Mouse (Mus musculus): ENCODE data around the gene Bud13.
A peak's percentile ranks its signal among the peaks of the same experiment; 100 is the strongest.

Gene Bud13

GRCm38 (mm10) chr9:46282631-46283436, at the start of gene Bud13:
Gene Bud13 (plus strand): TSS chr9:46283008.
- DNase-seq (ENCODE audit: low read depth): peak; percentile 92

DNA sequence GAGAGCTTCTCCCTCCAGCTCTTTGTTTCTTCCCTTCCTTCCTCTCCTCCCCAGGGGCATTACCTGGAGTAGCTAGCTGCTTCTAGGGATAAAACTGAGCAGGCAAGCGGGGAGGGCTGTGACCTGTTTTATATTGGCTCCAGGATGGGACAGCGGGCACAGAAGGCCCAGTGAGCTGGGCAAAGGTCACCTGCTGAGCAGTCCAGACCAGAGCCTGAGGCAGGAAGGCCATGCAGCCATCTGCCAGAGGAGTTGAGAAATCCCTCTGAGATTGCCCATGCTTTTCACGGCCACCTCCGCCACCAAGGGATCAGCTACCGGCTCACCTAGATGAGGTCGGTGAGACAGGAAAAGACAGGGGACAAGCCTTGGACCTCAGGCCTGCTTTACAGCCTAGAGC, 47.6 kb upstream of the Bud13 start:
- DNase-seq (ENCODE audit: low read depth): no peak

GRCm38 (mm10) chr9:46235596-46235648, 47.4 kb upstream of the Bud13 start, which contains the start of gene Apoc3:
Gene Apoc3 (minus strand): TSS chr9:46235636.
- no peak for DNase-seq (ENCODE audit: low read depth)

- DNase-seq (ENCODE audit: low read depth): no peak
These were observed 47.2 kb upstream of the Bud13 start for GRCm38 (mm10) chr9:46235649-46236048.

DNA sequence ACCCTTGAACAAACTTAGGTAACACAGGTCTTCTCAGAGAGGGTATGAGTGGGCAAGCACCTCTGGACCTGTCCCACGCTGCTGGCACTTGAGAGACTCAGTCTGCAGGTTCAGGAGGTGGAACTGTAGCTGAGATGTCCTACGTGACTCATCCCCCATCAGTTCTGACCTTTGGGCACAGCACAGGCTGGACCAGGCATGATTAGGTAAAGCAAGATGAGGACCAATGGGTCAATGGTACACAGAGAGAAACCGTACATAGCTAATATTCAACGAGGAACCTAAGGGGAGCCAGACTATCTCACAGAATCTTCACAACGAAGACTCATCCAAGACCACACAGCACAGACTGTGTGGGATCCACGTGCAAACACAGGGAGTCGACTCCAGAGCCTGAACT, 44.0 kb upstream of the Bud13 start:
- DNase-seq (ENCODE audit: low read depth): no peak

- no peak for DNase-seq (ENCODE audit: low read depth)
These were observed 42.2 kb upstream of the Bud13 start, which contains the start of gene Apoa4 for GRCm38 (mm10) chr9:46240526-46241153. Gene Apoa4 (plus strand): TSS chr9:46240696.

DNA sequence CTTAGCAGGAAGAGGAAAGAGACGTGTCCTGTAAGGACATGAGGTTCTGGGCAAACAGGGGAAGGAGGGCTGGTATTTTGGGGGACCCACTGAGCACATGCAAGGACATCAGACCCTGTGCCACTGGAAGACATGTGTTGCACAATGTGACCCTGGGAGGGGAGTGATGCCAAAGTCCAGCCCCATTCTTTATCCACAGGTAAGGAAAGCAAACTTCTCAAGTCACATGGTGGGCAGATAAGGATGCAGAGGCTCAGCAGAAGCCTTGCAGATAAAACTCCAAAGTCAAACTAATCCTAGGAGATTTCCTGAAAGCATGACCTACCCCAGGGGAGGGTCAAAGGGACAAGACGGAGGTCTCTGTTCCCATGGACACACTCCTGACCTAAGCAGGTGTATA, 41.0 kb upstream of the Bud13 start:
- DNase-seq (ENCODE audit: low read depth): no peak

DNA sequence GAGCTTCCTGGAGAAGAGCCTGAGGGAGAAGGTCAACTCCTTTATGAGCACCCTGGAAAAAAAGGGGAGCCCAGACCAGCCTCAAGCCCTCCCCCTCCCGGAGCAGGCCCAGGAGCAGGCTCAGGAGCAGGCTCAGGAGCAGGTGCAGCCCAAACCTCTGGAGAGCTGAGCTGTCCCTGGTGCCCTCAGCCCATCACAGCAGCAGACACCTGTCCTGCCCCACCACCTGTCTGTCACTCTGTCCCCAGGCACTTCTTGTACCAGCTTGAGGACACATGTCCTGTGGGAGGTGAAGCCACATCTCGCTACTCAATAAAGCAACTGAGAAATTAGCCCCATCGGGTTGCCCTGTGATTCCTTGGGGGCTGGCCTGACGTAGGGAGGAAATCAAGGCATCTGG, 39.7 kb upstream of the Bud13 start:
- DNase-seq (ENCODE audit: low read depth): no peak

DNA sequence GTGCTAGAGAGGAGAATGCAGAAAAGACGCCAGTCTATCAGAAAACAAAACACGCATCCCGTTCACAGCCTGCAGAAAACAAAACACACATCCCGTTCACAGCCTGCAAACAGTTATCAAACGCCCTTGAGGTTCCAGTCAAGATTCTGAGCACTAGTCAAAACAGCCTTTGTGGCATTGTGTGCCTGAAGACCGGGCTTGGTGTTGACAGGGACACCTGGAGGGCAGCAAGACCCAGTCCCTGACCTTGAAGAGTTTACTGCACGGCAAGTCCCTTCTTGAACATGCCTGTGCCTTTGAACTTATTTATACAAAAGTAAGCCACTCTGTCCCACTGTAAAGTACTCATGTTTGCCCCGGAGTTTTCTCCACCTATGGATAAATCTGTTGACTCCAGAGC, 39.2 kb upstream of the Bud13 start:
- DNase-seq (ENCODE audit: low read depth): no peak

DNA sequence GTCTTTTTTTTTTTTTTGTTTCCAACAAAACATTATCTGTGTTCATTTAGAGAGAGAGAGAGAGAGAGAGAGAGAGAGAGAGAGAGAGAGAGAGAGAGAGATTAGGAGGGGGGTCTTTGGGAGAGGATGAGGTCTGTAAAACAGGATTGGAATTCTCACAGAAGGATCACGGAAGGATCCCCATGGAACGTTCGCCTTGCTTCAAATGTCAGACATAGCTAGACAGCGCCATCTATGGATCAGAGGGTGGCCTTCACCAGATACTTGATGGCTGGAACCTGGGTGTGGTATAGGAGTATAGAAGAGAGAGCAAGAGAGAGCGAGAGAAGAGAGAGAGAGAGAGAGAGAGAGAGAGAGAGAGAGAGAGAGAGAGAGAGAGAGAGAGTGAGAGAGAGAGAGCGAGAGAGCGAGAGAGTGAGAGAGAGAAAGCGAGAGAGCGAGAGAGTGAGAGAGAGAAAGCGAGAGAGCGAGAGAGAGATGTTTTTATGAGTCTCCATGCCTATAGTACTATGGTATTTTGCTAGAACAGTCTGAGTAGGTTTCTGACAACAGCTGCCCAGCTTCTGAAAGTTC, 36.0 kb upstream of the Bud13 start:
- DNase-seq (ENCODE audit: low read depth): peak; percentile 87

- no peak for DNase-seq (ENCODE audit: low read depth)
These were observed 26.6 kb upstream of the Bud13 start for GRCm38 (mm10) chr9:46256177-46256576.

- DNase-seq (ENCODE audit: low read depth): no peak
These were observed 26.0 kb upstream of the Bud13 start for GRCm38 (mm10) chr9:46256658-46257385.

DNA sequence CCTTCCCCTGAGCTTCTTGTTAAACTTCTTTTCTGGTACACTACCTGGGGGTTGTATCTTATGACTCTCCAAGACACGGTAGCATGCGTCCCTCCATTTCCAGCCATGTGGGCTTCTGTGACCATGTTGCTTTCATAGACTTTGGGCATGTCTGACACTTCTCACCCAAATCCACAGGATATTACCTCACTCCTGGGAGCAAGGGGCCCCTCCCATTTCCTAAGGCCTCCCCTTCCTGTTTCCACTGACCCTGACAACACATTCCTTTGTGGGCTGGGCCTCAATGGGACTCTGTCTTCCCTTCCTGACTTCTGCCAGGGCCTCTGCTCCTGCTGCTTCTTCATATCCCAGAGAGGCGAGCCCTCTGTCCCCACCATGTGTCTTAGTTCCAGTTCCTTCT, 25.3 kb upstream of the Bud13 start:
- no peak for DNase-seq (ENCODE audit: low read depth)

DNA sequence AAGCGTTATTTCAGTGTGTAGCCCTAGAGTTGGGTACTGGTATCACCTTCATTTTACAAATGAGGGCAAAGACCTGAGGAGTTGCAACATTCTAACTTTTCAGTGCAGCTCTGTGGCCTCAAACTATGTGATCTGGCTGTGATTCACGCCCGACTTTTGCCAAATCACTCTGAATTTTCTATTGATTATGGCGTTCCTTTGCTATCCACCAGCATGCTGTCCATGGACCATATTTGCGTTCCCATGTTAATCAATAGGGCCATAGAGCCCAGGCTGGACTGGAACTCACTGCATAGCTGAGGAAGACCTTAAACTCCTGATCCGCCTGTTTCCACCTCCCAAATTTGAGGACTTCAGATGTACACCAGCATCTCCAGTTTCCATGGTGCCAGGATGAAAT, 23.7 kb upstream of the Bud13 start:
- DNase-seq (ENCODE audit: low read depth): no peak

DNA sequence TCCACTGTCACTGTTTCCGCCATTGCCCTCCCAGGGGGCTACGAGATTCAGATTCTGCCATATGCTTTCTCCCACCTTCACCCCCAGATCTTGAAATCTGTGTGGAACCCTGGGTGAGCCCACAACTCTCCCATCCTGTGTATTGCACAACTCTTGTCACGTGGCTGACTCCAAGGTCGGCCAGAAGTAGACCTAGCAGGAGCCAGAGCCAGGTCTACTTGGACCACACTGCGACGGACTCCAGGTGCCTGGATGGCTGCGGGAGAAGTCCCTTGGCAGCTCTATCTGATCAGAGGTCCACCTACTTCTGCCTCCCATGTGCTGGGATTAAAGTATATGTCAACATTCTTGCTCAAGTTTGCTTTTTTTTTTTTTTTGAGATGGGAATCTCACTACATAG, 21.7 kb upstream of the Bud13 start:
- no peak for DNase-seq (ENCODE audit: low read depth)

- DNase-seq (ENCODE audit: low read depth): no peak
These were observed 14.4 kb upstream of the Bud13 start, which contains the start of gene Apoa5 for GRCm38 (mm10) chr9:46268343-46268873. Gene Apoa5 (plus strand): TSS chr9:46268633.

DNA sequence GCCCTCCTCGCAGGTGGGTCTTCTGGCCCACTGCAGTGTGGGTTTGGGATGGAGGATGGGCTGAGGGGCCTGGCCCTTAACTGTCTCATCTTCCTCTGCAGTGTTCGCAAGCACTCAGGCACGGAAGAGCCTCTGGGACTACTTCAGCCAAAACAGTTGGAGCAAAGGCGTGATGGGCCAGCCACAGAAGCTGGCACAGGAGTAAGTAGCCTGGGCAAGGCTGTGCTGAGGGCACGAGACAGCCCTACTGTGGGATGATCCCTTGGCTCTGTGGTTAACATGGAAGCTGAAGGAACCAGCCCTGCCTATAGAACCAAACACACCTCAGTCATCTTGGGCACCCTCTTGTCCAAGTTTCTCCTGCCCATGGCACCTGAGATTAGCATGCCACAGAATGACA, 13.7 kb upstream of the Bud13 start:
- DNase-seq (ENCODE audit: low read depth): no peak

DNA sequence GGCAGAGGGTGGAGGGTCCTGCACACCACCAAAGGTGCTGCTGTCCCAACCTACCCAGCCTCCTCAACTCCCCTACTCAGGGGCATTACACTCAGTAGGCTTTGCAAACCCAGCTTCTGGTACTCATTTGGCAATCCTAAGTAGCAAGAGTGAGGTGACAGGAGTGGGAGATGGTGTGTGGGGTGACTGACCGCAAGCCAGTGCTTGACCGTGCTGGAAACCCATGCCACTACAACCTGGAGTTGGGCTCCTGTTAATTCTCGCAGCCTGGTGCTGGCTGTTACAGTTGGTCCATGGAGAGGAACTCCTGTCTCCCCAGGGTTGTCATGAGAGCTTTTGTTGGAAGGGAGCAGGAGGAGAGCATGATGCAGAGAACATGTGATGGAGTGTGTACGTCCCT, 12.0 kb upstream of the Bud13 start:
- DNase-seq (ENCODE audit: low read depth): no peak

DNA sequence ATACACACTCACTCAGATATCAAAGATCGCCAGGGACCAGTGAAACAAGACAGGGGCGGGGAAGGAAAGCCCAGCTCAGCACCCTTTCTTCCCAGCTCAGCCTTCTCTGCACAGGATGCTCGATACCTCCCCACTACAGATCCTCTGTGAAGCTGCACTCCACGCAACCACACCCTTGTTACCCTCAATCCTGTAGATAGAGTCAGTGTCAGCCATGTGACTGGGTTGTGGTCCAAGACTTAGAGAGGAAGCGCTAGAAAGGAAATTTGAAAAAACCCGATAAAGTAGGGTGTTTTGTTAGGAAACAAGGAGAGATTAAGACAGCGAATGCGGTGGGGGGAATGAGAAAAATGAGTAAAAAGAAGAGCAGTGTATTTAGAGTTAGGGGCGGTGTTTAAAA, 10.7 kb upstream of the Bud13 start:
- DNase-seq (ENCODE audit: low read depth): no peak

DNA sequence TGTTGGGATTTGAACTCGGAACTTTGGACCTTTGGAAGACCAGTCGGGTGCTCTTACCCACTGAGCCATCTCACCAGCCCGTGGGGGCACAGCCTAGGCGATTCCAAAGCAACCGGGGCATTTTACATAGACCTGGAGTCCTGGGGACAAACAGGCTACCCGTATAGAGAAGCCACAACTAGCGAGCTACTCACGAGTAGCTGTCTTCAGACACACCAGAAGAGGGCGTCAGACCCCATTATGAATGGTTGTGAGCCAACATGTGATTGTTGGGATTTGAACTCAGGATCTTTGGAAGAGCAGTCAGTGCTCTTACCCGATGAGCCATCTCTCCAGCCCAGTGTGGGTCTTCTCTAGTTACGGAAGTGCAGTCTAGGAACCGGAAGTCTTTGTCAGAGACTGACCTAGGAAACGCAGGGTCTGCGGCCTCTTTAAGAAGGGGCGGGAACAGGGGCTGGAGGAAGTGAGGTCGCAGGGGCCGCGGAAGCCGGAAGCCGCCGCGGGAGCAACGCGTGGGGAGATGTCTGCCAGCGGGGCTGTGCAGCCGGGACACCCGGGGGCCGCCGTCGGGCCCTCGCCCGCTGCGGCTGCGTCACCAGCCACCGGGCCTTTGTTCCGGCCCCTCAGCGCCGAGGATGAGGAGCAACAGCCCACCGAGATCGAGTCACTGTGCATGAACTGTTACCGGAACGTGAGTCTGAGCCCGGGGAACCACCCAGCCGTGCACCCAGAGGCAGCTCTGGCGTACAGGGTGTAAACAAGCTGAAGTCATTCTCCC, 9.9 kb upstream of the Bud13 start, which contains the start of gene Zpr1:
Gene Zpr1, plus strand, starts transcription at position 388 of the 778 bp plus-strand sequence.
- DNase-seq (ENCODE audit: low read depth): peak; percentile 89

- DNase-seq (ENCODE audit: low read depth): peak; percentile 30
These were observed 8.3 kb upstream of the Bud13 start for GRCm38 (mm10) chr9:46274494-46274893.

DNA sequence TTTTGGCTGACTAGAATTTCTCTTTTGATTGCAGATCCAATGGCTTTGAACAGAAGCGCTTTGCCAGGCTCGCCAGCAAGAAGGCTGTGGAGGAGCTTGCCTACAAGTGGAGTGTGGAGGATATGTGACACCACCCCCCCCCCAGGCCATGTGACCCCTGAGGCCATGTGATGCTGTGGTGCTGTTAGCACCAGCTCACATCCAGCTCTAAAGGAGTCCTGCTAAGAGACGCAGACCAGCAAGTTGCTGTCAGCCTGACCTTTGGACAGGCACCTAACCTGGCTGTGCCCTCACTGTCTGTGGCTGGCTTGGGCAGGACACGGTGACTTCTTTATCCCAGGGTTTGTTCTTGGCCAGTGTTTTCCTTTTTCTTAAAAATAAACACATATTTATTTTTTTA, 15.6 kb downstream of the Bud13 start:
- no peak for DNase-seq (ENCODE audit: low read depth)

All from NIH3T3 (cell line).